Mouse (Mus musculus) heart, embryonic 15.5 days (tissue): ENCODE data around the gene Ccdc159. TPM values are rescaled to one million over a fixed set of nuclear protein-coding genes. Genes with fewer than 3 reads are reported as not detected.

ENCODE experiments used
- ATAC-seq: fragments of 200-750 bp; cut with Nextera tagmentation; replicated peaks from 2 replicates; pipeline ENCODE4 v1.8.0; 2017; ENCODE audit warnings: low read depth, moderate TSS enrichment; ENCODE audit not compliant: insufficient number of reproducible peaks, insufficient read depth, low FRiP score
- H3K27ac ChIP-seq: fragments of 300-500 bp; sonication (generic); 2 replicates; pipeline ENCODE4 v1.5.1; 2015; ENCODE audit warnings: mild to moderate bottlenecking, inconsistent platforms
- H3K27me3 ChIP-seq: fragments of 300-500 bp; sonication (generic); 2 replicates; pipeline ENCODE4 v1.6.1; 2015; ENCODE audit warnings: inconsistent platforms
- H3K36me3 ChIP-seq: fragments of 300-500 bp; sonication (generic); 2 replicates; pipeline ENCODE4 v1.6.1; 2015; ENCODE audit warnings: mild to moderate bottlenecking, inconsistent platforms
- H3K4me1 ChIP-seq: fragments of 300-500 bp; sonication (generic); replicated peaks from 2 replicates; pipeline ENCODE4 v1.6.1; 2015; ENCODE audit warnings: inconsistent platforms
- H3K4me2 ChIP-seq: fragments of 300-500 bp; sonication (generic); 2 replicates; pipeline ENCODE4 v1.6.1; 2015; ENCODE audit warnings: inconsistent platforms, mild to moderate bottlenecking, moderate library complexity
- H3K4me3 ChIP-seq: fragments of 300-500 bp; sonication (generic); 2 replicates; pipeline ENCODE4 v1.5.1; 2015; ENCODE audit warnings: mild to moderate bottlenecking, inconsistent platforms
- H3K9ac ChIP-seq: fragments of 300-500 bp; sonication (generic); 2 replicates; pipeline ENCODE4 v1.6.1; 2015; ENCODE audit warnings: mild to moderate bottlenecking, inconsistent platforms
- H3K9me3 ChIP-seq: fragments of 300-500 bp; sonication (generic); replicated peaks from 2 replicates; pipeline ENCODE4 v1.6.1; 2016; ENCODE audit warnings: inconsistent platforms
- WGBS: fragments of 180-500 bp; shearing (Covaris S2); methylation state at CpG from one replicate; pipeline ENCODE4 v1.1.7; 2015; ENCODE audit warnings: mixed read lengths; 5-methylcytosine and 5-hydroxymethylcytosine counted together
- polyA plus RNA-seq: library from polyadenylated mRNA; unstranded; fragments of >200 nt; fragmentation: Nextera tagmentation; extraction: Ambion mirVana; gene quantifications from 2 replicates; pipeline ENCODE4 v1.2.1, GENCODE M21; 2015

Ccdc159 gene
- polyA plus RNA-seq, 1 experiment from 2014 or later, result 2.7 TPM

GRCm38 (mm10) chr9:21951977-21952376 lies 24.7 kb downstream of the Ccdc159 start:
- Histone ChIP-seq H3K36me3 (no peaks in the 10 kb centered on the region), H3K9me3 (no peaks in the 10 kb centered on the region), H3K27me3 (peaks cover 25% of the 10 kb centered on the region), H3K4me3 (no peak overlapping the region), H3K4me1 (peaks cover 9% of the 10 kb centered on the region), H3K27ac (no peak overlapping the region), H3K9ac (no peak overlapping the region), H3K4me2 (no peak overlapping the region)
- 69% methylated on average over 3 of the region's 3 CpGs for WGBS
- ATAC-seq, result no peak

- Histone ChIP-seq H3K27ac (no peak overlapping the region), H3K36me3 (no peaks in the 10 kb centered on the region), H3K4me1 (peaks cover 9% of the 10 kb centered on the region), H3K9me3 (no peaks in the 10 kb centered on the region), H3K4me3 (no peak overlapping the region), H3K9ac (no peak overlapping the region), H3K4me2 (no peak overlapping the region), H3K27me3 (peaks cover 10% of the 10 kb centered on the region; the same call in 1 of the 2 replicates)
- 12% methylated on average over 3 of the region's 3 CpGs for WGBS
- ATAC-seq, result no peak
Measured at GRCm38 (mm10) chr9:21953600-21953999, 26.3 kb downstream of the Ccdc159 start.

GRCm38 (mm10) chr9:21954635-21955034 lies 27.4 kb downstream of the Ccdc159 start:
- Histone ChIP-seq H3K9me3 (no peaks in the 10 kb centered on the region), H3K36me3 (no peaks in the 10 kb centered on the region), H3K4me2 (peak overlapping the region; percentile 65), H3K4me3 (no peak overlapping the region), H3K27me3 (peaks cover 2% of the 10 kb centered on the region; the same call in 1 of the 2 replicates), H3K4me1 (peaks cover 9% of the 10 kb centered on the region), H3K27ac (no peak overlapping the region), H3K9ac (no peak overlapping the region)
- ATAC-seq, result no peak
- 78% methylated on average over 3 of the region's 3 CpGs for WGBS

- WGBS, result 2% methylated on average over 18 of the region's 18 CpGs
- ATAC-seq, result peak; percentile 54
- H3K4me1 ChIP-seq, result peaks cover 9% of the 10 kb centered on the region
- no peaks in the 10 kb centered on the region for H3K9me3 ChIP-seq
- no peaks in the 10 kb centered on the region for H3K36me3 ChIP-seq
- peak overlapping the region; percentile 96 for H3K27ac ChIP-seq
- peak overlapping the region; percentile 83 for H3K4me3 ChIP-seq
- peak overlapping the region; percentile 22; the same call in 1 of the 2 replicates for H3K9ac ChIP-seq
- peaks cover 1% of the 10 kb centered on the region for H3K27me3 ChIP-seq
- H3K4me2 ChIP-seq, result peak overlapping the region; percentile 65
Measured at GRCm38 (mm10) chr9:21955225-21955569, 27.9 kb downstream of the Ccdc159 start.

- Histone ChIP-seq H3K9ac (peak within 1 kb of the TSS; percentile 89), H3K4me3 (peak within 1 kb of the TSS; percentile 83), H3K27me3 (peaks cover 6% of the 10 kb centered on the region), H3K9me3 (no peaks in the 10 kb centered on the region), H3K27ac (peak within 1 kb of the TSS; percentile 96), H3K36me3 (no peaks in the 10 kb centered on the region), H3K4me2 (peak within 1 kb of the TSS; percentile 65), H3K4me1 (peaks cover 11% of the 10 kb centered on the region)
- under 1% methylated on average over 54 of the region's 54 CpGs for WGBS
- peak; percentile 97 for ATAC-seq
Measured at GRCm38 (mm10) chr9:21955570-21956281, 28.5 kb downstream of the Ccdc159 start, which contains the start of gene Swsap1. Gene Swsap1 (plus strand): TSS chr9:21955755.

- no peak for ATAC-seq
- H3K9me3 ChIP-seq, result no peaks in the 10 kb centered on the region
- no peak overlapping the region for H3K27ac ChIP-seq
- H3K4me1 ChIP-seq, result peaks cover 38% of the 10 kb centered on the region
- H3K4me2 ChIP-seq, result no peak overlapping the region
- H3K9ac ChIP-seq, result no peak overlapping the region
- no peaks in the 10 kb centered on the region for H3K36me3 ChIP-seq
- peaks cover 31% of the 10 kb centered on the region for H3K27me3 ChIP-seq
- 57% methylated on average over 5 of the region's 5 CpGs for WGBS
- no peak overlapping the region for H3K4me3 ChIP-seq
Measured at GRCm38 (mm10) chr9:21958372-21958771, 31.1 kb downstream of the Ccdc159 start.

- Histone ChIP-seq H3K4me1 (peaks cover 42% of the 10 kb centered on the region), H3K27me3 (peaks cover 32% of the 10 kb centered on the region), H3K9me3 (no peaks in the 10 kb centered on the region), H3K4me3 (no peak overlapping the region), H3K27ac (no peak overlapping the region), H3K36me3 (no peaks in the 10 kb centered on the region), H3K9ac (no peak overlapping the region), H3K4me2 (no peak overlapping the region)
- WGBS, result 89% methylated on average over 7 of the region's 7 CpGs
- no peak for ATAC-seq
Measured at GRCm38 (mm10) chr9:21959244-21959643, 32.0 kb downstream of the Ccdc159 start.

- Histone ChIP-seq H3K36me3 (no peaks in the 10 kb centered on the region), H3K27ac (no peak overlapping the region), H3K27me3 (peaks cover 32% of the 10 kb centered on the region), H3K4me1 (peaks cover 42% of the 10 kb centered on the region), H3K9ac (no peak overlapping the region), H3K4me2 (no peak overlapping the region), H3K4me3 (no peak overlapping the region), H3K9me3 (no peaks in the 10 kb centered on the region)
- 60% methylated on average over 9 of the region's 9 CpGs for WGBS
- no peak for ATAC-seq
Measured at GRCm38 (mm10) chr9:21960135-21960534, 32.9 kb downstream of the Ccdc159 start.

- Histone ChIP-seq H3K4me3 (peak overlapping the region; percentile 59; the same call in 1 of the 2 replicates), H3K9me3 (no peaks in the 10 kb centered on the region), H3K4me2 (peak overlapping the region; percentile 98; the same call in 1 of the 2 replicates), H3K9ac (0 out of 2 replicates have a peak overlapping the region, but pooled peaks have one; percentile 0), H3K36me3 (no peaks in the 10 kb centered on the region), H3K4me1 (peaks cover 42% of the 10 kb centered on the region), H3K27me3 (peaks cover 32% of the 10 kb centered on the region), H3K27ac (no peak overlapping the region)
- no peak for ATAC-seq
- WGBS, result 14% methylated on average over 26 of the region's 26 CpGs
Measured at GRCm38 (mm10) chr9:21960558-21961208, 33.4 kb downstream of the Ccdc159 start.

- Histone ChIP-seq H3K36me3 (no peaks in the 10 kb centered on the region), H3K4me2 (peak overlapping the region; percentile 98), H3K4me1 (peaks cover 39% of the 10 kb centered on the region), H3K27me3 (peaks cover 32% of the 10 kb centered on the region), H3K9me3 (no peaks in the 10 kb centered on the region), H3K9ac (peak overlapping the region; percentile 55; the same call in 1 of the 2 replicates), H3K27ac (no peak overlapping the region), H3K4me3 (peak overlapping the region; percentile 59)
- no peak for ATAC-seq
- whole genome bisulfite sequencing, result 2% methylated on average over 35 of the region's 35 CpGs
Measured at GRCm38 (mm10) chr9:21961366-21961980, 34.2 kb downstream of the Ccdc159 start.

GRCm38 (mm10) chr9:21962010-21962409 lies 34.7 kb downstream of the Ccdc159 start:
- peak; percentile 44; the same call in 1 of the 2 replicates for ATAC-seq
- Histone ChIP-seq H3K4me1 (peaks cover 36% of the 10 kb centered on the region), H3K36me3 (no peaks in the 10 kb centered on the region), H3K27ac (no peak overlapping the region), H3K4me3 (peak overlapping the region; percentile 59), H3K9me3 (no peaks in the 10 kb centered on the region), H3K27me3 (peaks cover 32% of the 10 kb centered on the region), H3K9ac (peak overlapping the region; percentile 55), H3K4me2 (peak overlapping the region; percentile 98)
- WGBS, result under 1% methylated on average over 15 of the region's 15 CpGs
